Mouse (Mus musculus) ovary, adult 18-20 months (tissue): ENCODE measurements around the gene Capn2.
A peak's percentile ranks its signal among the peaks of the same experiment; 100 is the strongest.

Experiments
- DNase-seq: peaks from one replicate; pipeline ENCODE4 v3.0.0; 2022; ENCODE audit warnings: low spot score, mixed read lengths

The Capn2 gene

DNA sequence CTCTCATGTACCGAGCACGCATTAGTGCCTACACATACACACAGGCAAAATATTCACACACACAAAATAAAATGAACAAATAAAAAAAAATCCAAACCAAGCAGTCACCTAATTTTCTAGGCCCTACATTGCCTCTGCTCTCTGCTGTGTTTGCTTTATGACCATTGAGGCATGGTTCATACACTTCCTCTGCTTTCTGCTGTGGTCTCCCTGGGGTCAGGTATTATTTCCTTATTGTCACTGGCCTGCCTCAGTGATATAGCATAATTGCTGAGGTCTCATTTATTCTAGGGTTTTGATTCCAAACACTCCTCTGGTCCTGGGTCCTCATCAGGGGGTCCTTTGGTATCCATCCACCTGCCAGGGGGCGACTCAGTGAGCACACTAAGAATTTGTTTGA, 8.2 kb upstream of the Capn2 start:
- DNase-seq: no peak

DNA sequence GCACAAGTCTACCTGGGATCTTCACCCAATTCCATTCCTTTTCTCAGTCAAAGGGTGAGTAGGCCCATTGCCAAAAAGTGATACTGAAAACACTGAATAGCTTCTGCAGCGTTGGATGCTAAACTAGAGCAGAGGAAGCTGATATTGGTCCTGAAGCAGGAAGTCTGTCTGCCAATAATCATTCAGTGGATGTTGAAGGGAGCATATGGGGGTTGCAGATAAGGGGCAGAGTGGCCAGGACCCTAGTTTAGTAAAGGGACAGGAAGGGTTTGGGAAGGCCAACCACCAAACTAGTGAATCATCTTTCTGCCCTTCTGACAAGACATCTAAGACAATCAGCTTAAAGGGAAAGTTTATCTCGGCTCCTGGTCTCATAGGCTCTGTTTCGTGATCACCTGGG, 6.3 kb upstream of the Capn2 start:
- no peak for DNase-seq

DNA sequence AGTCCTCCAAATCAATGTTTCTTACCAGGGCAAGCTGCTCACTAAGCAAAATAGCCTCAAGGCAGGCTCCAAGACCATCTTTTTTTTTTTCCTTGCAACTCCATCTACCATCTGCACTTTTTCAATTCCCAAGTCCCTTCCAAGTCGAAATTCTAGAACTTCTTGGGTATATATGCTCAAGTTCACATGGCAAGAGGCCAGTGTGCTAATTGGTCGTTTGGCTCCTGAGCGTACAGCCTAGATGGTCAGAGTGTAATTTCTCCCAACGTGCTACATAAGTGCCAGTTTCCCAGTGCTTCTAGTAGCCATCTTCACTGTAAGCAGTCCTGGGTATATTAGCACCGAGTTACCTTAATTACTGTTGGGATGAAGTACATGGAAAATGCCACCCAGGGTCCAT, 5.6 kb upstream of the Capn2 start:
- no peak for DNase-seq

DNA sequence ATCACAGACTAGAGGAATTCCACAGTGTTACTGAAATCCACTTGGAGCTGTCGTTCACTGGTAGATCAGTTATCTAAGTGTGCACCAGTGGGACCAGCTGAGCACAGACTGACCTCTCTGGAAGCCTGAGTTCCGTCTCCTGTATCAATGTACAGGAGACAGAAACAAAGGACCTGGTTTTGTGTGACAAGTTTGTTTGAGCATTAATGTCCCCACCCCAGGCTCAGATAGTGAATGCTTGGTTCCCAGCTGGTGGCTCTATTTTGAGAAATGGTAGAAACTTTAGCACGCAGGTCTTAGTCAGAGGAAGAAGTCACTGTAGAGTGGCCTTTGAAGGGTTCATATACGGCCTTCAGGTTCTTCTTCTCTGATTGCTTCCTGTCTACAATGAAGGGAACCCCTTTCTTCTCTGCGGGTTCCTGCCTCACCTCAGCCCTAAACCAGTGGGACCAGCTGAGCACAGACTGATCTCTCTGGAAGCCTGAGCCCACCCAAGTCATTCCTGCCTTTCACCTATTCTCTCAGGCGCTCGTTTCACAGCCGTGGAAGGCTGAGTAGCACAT, 3.6 kb upstream of the Capn2 start:
- DNase-seq: no peak

DNA sequence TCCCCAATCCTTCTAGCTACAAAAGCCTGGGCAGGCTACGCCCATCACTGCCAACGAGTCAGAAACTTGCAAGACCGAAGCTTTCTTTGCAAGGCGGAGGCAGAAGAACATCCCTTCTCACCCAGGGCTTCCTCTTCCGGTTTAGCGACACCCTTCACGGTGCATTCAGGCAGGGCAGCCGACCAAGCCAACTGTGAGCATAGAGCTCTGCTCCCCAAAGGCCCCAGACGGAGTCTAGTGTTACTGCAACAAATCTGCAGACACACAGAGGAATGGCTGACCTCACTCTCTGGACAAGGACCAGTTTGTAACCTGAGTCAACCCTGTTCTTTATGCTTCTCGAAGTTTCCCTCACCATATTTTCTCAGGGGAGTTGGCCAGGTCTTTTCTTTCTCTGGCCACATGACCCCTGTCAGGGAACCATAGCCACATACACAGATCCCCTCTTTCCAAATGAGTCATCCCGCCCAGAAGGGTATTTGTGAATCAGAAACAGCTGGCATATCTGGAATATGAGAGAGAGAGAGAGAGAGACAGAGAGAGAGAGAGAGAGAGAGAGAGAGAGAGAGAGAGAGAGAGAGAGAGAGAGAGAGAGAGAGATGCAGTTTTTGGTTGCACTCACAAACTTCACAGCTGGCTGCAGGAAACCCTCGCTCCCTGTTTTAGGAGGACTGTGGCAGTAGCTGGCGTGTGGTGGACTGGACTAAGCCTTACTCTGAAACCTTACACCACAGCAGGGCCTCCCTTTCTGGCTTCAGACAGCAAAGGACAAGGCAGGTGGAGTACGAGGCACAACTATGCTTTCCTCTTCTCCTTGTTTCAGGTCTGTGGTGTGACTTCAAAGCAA, 2.9 kb upstream of the Capn2 start:
- peak; percentile 29 for DNase-seq

DNA sequence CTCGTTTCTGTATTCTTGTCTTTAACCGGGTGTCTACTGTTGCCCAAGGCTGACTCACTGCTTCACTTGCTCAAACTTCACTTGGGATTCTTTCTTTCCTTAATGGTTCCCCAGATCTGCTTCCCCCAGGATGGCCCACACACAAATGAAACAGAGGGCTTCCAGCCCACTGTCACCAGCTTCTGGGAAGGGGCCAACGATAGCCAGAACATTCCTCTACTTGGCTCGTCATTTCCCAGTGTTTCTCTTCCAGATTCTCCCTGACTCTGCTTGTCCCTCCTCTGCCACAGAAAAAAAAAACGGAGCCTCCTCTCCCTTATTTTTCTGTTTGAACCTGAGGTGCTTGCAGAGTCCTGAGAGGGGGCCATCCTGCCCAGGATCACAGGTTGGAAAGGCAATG, 1.9 kb upstream of the Capn2 start:
- DNase-seq: no peak

DNA sequence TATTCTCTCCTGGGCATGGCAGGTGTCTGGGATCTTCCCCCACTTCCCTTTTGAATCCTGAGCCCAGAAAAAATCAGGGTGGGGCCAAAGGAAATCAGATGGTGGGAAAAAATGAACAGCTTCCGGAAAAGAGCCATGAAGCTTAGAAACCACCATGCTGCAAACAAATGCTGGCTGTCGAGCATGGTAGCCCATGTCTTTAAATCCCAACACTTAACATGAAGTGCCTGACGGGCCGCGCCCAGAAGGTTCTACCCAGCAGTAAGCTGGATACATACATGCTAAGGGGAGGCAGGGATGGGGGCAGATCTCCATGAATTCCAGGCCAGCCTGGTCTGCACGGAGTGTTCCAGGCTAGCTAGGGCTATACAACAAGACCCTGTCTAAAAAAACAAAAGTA, 1.4 kb upstream of the Capn2 start:
- DNase-seq: no peak

DNA sequence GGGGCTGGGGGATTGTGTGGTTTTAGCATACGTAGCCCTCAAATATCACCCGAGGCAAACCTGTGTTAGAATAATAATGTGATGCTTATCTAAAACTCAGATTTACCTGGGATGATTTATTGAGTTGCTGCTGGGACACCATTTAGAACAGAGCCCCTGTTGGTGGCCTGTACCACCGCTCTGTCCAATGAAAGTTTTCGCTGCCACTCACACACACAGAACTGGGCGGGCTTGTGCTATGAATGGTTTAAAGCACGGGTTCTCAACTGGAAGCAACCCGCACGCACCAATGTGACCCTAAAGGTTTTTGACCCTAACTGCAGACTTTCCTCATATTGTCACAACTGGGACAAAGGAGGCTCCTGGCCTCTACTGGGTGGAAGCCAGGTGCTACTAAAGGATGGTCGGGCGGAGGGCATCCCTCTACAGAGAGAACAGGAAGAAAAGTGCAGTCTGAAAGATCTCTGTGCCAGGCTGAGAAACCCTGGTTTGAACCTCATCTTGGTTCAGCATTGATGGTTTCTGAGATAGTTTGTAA, 804 bp upstream of the Capn2 start:
- no peak for DNase-seq

DNA sequence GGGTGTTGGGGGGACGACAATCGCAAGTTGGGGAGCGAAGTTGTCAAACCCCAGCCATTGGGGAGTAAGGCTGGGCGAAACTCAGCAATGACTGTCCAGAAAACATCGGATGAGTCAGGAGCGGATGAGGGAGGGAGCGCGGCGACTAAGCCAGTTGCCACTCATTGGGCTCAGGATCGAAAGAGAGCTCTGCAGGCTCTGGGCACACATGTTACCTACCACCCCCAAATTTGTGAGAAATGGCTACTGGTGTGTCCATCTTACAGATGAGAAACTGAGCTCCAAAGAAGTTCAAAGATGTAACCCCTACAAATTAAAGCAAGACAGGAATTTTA, 236 bp upstream of the Capn2 start:
- DNase-seq: no peak

DNA sequence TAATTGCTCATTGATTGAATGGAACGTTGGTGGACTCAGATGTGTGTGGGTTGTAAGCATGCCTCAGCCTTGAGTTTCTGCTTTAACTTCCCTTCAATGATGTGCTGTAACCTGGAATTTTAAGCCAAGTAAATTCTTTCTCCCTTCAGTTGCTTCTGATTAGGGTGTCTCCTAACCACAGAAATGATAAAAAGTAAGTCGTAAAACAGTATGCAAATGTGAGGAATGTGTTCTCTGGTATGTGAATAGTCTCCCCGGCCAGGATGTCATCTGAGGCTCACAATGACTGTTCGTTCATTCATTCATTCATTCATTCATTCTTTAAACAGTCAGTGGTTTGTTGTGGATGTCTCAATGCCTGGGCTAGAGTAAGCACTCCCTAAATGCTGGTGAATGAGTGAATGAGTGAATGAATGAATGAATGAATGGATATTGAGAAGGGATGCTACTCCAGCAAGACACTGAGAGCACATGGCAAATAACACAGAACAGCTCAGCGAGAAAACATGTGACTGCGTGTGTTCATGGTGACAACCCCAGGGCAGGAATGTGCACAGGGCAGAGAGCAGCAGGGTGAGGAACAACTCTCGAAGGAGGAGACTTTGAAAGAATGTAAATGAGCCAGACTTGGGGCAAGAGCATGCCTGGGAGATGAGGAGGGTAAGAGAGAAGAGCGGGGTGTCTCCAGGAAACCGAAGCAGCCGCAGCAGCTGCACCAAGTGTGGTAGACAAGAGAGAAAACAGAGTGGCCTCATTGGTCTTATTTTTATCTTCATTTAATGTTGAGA, 2.4 kb downstream of the Capn2 start:
- no peak for DNase-seq

DNA sequence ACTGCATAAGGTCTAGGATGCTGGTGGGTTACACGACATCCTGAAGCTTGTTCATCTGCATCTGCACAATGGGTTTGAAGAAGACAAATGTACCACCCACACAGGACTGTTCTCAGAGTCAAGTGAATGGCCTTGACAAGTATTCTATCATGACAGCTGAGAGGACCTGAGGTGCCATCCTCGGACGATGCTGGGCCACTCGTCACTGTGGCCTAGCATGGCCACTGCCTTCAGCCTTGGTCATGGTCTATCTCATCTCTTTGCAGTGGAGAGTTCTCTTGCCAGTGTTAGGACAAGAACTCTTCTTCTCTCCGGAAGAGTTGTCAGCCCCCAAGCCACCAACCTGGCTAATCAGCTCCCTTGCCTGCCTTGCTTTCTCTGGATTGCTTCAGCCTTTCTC, 3.7 kb downstream of the Capn2 start:
- no peak for DNase-seq

DNA sequence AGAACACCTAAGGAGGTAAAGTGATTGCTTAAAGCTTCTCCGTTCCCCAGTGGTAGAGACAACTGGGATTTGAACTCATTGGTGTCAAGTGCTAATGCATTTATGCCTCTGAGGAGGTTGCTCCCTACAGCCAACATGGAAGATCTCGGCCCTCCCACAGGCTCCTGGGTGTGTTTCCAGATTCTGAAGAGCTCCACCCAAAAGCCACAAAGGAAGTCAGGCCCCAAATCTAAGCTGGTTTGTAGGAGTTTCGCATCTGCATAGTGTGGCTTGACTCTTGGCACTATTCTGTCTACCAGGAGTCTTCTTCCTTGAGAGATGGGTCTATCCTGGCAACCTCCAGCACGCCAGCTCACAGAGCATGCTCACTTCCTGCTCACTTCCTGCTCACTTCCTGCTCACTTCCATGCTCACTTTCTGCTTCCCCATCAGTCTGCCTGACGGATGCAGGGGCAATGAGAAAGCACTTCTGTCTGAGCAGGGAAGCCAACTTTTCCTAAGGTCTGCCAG, 4.5 kb downstream of the Capn2 start:
- DNase-seq: no peak

DNA sequence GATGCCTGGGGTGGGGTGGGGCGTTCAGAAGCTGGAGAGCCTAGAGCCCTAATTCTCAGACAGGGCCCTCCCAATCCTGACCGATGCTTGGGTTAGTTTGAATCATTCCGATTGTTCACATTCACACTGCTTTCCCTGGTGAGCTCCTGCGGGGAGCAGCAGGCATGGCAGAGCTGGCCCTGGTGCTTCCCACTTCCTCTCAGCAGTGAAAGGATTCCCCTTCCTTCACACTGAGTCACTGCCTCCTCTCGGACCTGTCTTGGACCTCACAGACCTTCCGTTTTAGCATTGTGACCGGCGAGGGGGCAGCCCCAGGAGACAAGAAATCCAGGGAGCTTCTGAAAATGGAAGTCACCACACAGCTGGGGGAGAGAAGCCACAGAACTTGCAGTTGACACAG, 5.6 kb downstream of the Capn2 start:
- DNase-seq: no peak

DNA sequence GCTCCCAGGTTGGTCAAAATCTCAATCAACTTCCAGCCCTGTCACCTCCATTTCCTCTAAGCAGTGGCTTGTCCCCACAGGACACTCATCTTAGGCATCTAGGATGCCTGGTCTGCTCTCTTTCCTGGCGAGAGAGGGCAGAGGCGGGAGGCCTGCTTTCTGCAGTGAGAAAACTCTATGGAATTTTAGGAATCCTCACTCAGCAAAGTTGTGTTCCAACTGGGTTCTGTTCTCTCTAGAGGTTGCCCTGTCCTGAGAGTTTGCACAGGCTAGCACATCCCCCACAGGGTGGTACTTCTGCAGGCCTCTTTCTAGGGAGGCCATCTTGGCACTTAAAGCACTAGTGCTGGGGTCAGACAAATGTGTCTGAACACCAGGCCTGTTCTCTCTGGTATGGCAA, 6.3 kb downstream of the Capn2 start:
- no peak for DNase-seq

DNA sequence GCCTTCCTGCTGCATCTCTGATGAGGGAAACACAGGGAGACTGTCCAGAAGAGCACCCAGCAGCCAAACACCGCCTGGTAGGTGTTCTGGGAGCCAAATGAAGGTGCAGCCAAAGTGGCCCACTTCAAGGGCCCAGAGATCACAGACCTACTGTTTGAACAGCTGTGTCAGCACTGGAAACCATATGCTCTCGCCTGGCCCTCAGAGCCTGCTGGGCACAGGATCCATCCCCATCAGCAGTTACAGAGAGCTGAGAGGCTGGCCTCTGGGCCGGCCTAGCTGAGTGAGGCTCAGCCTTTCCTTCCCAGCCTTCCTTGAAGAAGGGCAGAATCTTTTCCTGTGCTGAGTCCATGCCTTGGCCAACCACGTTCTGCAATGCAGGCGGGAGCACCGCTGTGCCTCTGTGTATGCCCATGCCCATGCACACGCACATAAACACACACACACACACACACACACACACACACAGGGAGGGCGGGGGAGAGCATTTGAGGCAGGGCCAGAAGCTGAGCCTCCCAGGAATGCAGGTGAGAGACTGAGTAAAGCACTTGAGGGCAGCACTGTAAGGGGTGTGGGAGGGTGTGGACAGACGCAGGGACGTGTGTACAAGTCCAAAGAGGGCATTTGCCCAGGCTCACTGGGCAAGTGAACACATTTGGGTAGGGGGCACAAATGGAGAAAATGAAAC, 8.2 kb downstream of the Capn2 start:
- no peak for DNase-seq

DNA sequence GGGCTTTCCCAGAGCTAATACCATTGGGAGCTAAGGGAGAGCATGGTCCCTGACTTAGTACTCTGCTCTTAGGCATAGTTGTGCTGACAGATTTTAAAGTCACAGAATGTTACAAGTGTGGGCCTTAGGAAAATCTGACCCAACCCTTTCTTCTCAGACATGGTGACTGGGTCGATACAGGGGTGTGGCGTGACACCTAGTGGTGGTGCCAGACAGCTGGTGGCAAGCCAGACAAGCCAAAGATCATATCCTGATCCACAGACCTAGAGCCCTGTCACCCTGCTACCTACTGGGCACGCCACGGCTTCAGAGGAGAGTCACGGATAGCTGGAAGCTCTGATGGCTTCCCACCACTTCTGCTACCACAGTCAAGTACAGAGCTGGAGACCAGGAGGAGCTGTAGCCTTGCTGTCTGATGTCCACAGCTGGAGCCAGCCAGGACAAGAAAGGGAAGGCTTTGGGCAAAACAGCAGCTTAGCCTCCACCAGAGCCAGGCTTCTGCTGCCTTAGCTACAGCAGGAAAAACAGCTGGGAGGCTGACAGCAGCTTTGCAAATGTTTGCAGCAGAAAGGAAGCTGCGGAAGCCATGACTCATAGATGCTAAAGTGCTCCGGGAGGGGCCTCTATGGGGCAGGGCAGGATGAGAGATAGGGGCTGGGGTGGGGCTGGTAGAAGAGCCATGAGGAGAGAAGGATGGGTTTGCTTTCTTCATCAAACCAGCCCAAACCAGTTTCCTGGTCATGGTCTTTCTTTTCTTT, 11.0 kb downstream of the Capn2 start:
- DNase-seq: peak; percentile 57

DNA sequence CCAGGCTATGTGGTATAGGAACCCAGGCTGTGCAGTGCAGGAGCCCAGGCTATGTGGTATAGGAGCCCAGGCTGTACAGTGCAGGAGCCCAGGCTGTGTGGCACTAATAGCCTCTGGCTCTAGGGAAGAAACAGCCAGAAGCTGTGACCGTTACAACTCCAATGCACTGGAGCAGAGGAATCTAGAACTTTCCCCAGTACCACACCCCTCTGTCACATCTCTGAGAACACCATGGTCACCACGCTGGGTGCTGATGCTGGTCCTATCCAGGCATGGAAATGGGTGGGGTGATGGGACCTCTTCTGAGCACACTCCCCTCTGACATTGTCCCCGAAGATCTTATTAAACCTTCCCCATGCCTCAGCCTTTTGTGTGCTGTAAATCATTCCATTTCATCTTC, 12.1 kb downstream of the Capn2 start:
- DNase-seq: no peak

DNA sequence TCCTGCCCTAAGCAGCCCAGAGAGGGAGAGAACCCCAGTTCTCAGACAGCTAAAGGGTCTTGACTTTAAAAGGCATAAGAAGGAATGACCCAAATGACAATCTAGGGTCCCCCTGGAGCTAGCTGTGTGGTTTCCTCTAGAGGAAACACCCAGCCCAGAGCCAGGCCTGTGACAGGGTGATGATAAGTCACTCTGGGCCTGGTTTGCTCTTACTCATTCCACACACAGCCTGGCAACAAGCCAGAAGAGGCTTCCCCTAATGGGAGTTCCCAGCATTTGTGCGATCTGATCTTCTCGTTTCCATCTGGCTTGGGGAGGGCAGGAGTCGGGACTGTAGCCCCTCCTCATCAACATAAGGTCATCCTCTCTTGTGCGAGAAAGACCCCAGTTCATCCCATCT, 13.2 kb downstream of the Capn2 start:
- DNase-seq: peak; percentile 34

DNA sequence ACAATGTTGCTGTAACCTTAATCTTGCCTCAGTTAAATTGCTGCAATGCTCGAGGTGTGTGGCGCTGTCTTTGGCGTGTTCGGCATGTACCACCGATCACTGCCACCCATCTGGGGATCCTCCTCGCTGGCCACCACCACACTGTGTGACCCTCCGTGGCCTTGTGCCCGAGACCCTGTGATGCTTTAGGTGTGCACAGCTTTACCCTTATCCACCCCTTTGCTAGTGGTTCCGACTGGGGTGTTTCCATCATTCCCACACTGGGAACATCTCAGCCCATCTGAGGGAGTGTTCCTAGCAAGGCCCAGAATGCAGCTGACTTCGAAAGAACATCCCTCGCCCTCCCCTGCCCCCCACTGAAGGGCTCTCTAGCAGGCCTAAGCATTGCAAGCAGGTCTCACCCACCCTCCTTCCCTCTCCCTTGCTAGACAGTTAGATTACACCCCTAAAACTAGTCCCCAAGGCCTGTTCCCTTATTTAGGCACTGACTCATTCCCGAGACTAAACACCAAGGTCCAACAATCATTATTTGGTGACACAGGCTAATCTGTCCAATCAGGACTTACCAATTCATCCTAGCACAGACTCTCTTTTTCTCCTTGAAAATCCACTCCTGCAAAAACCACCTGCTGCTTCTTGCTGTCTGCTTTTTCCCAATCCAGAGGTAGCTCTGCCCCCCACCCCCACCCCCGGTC, 14.1 kb downstream of the Capn2 start:
- DNase-seq: no peak

DNA sequence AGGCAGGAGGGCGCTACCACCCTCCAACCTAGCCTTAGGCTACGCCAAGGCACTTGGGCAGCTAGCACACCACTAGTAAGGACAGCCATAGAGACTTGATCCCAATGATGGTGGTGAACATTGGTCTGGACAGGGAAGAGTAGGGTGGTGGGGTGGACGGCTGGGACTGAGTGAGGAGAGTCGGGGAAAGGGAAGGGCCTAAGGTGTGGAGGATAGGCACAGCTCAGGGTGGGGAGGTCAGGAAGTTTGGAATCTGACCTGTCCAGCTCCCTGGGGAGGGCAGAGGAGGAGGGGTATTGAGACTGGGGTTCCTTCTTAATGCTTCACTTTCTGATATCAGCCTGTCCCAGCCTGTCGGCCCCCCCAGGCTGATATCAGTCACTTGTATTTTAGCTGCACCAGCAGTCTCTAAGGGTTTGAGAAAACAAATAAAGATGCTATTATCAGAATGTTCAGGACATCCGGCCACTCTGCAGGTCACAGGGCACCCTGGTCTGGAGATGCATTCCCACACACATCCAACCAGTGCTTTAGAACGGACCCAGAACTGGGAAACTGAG, 14.8 kb downstream of the Capn2 start:
- DNase-seq: no peak
